Mouse (Mus musculus) midbrain, postnatal 0 days (tissue): ENCODE data around the gene Atp5f1. TPM values are rescaled to one million over a fixed set of nuclear protein-coding genes. Genes with fewer than 3 reads are reported as not detected.
"Not testable (repeated sequence)": the region's sequence is repeated elsewhere in the genome, so short reads cannot be mapped to it uniquely, and the experiment has no call there.

Experiments used
- ATAC-seq: fragments of 200-750 bp; cut with Nextera tagmentation; 2 replicates; pipeline ENCODE4 v1.8.0; 2017; ENCODE audit warnings: moderate number of reproducible peaks, mild to moderate bottlenecking, moderate TSS enrichment, moderate library complexity; ENCODE audit not compliant: low FRiP score
- DNase-seq: peaks from one replicate; pipeline ENCODE4 v3.0.0-alpha.2; 2015; ENCODE audit warnings: low spot score
- H3K27ac ChIP-seq: fragments of 300-500 bp; sonication (generic); 2 replicates; pipeline ENCODE4 v1.5.1; 2014; ENCODE audit warnings: low read depth, mild to moderate bottlenecking, low read length, mixed read lengths
- H3K27me3 ChIP-seq: fragments of 300-500 bp; sonication (generic); 2 replicates; pipeline ENCODE4 v1.6.1; 2014; ENCODE audit warnings: low read length, control low read depth, mixed read lengths; ENCODE audit not compliant: insufficient read depth
- H3K36me3 ChIP-seq: fragments of 300-500 bp; sonication (generic); 2 replicates; pipeline ENCODE4 v1.6.1; 2014; ENCODE audit warnings: low read length, control low read depth, mixed read lengths; ENCODE audit not compliant: insufficient read depth
- H3K4me1 ChIP-seq: fragments of 300-500 bp; sonication (generic); 2 replicates; pipeline ENCODE4 v1.6.1; 2014; ENCODE audit warnings: mild to moderate bottlenecking, control low read depth, antibody characterized with exemption, low read length, mixed read lengths; ENCODE audit not compliant: insufficient read depth
- H3K4me2 ChIP-seq: fragments of 300-500 bp; sonication (generic); 2 replicates; pipeline ENCODE4 v1.6.1; 2014; ENCODE audit warnings: low read depth, mild to moderate bottlenecking, low read length, mixed read lengths; ENCODE audit not compliant: poor library complexity, severe bottlenecking
- H3K4me3 ChIP-seq: fragments of 300-500 bp; sonication (generic); 2 replicates; pipeline ENCODE4 v1.5.1; 2014; ENCODE audit warnings: low read depth, mild to moderate bottlenecking, low read length, moderate library complexity
- H3K9ac ChIP-seq: fragments of 300-500 bp; sonication (generic); replicated peaks from 2 replicates; pipeline ENCODE4 v1.6.1; 2014; ENCODE audit warnings: mild to moderate bottlenecking, low read length, moderate library complexity, mixed read lengths; ENCODE audit not compliant: poor library complexity, severe bottlenecking
- H3K9me3 ChIP-seq: fragments of 300-500 bp; sonication (generic); 2 replicates; pipeline ENCODE4 v1.6.1; 2016; ENCODE audit warnings: low read length, control low read depth
- CTCF ChIP-seq: IDR thresholded peaks from 2 replicates; pipeline ENCODE4 v1.5.1; 2016; ENCODE audit warnings: antibody characterized with exemption, mild to moderate bottlenecking
- WGBS: fragments of 180-500 bp; shearing (Covaris S2); extraction: QIAGEN DNeasy Blood & Tissue Kit; methylation state at CpG from one replicate; pipeline ENCODE4 v1.1.7; 2014; 5-methylcytosine and 5-hydroxymethylcytosine counted together
- polyA plus RNA-seq: library from polyadenylated mRNA; unstranded; fragments of >200 nt; fragmentation: Nextera tagmentation; extraction: Ambion mirVana; gene quantifications from 2 replicates; pipeline ENCODE4 v1.2.1, GENCODE M21; 2015
- total RNA-seq: library from RNA; depleted of rRNA; stranded (reverse); fragments of >200 nt; gene quantifications from 2 replicates; pipeline ENCODE4 v1.2.3, GENCODE M21; 2014

The Atp5f1 gene
- total and polyA plus RNA-seq, 2 experiments from 2014 or later = 239 to 539 TPM

- Histone ChIP-seq H3K36me3 (no peaks in the 10 kb centered on the region), H3K4me2 (no peak overlapping the region), H3K27me3 (no peaks in the 10 kb centered on the region), H3K9me3 (no peaks in the 10 kb centered on the region), H3K4me1 (no peaks in the 10 kb centered on the region), H3K27ac (no peak overlapping the region), H3K4me3 (no peak overlapping the region), H3K9ac (no peak overlapping the region)
- TF ChIP-seq CTCF = no peak
- ATAC-seq (no peak), DNase-seq (no peak)
- WGBS = 58% methylated on average over 10 of the region's 10 CpGs
Observed at GRCm38 (mm10) chr3:105917656-105918354, 42.1 kb downstream of the Atp5f1 start.

GRCm38 (mm10) chr3:105916455-105916854, 43.4 kb downstream of the Atp5f1 start:
- H3K4me1 ChIP-seq, DNase-seq, H3K36me3 ChIP-seq, H3K9me3 ChIP-seq, H3K9ac ChIP-seq, H3K4me3 ChIP-seq, H3K4me2 ChIP-seq, H3K27me3 ChIP-seq, H3K27ac ChIP-seq, ATAC-seq: not testable (repeated sequence)

DNA sequence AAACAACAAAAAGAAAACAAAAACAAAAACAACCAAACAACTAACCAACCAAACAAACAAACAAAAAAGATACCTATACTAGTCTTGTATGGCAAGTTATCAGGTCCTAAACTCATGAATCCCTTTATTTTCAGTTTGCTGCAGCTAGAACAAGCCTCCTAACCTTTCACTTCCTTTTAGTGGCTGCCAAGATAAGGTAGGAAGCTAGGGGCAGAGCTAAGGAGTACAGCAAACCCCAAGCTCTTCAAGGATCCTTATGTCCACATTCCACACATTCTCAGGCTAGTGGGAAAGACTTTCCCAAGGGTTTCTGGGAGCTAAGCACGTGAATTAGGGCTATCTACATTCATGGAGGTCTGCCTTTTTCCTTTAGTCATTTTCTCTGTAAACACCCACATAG, 44.6 kb downstream of the Atp5f1 start:
- Histone ChIP-seq H3K4me2 (no peak overlapping the region), H3K36me3 (no peaks in the 10 kb centered on the region), H3K4me3 (no peak overlapping the region), H3K27ac (no peak overlapping the region), H3K4me1 (no peaks in the 10 kb centered on the region), H3K9ac (no peak overlapping the region), H3K9me3 (no peaks in the 10 kb centered on the region), H3K27me3 (no peaks in the 10 kb centered on the region)
- no peak for DNase-seq
- TF ChIP-seq CTCF = no peak
- ATAC-seq = no peak
- WGBS = 41% methylated on average over 1 of the region's 1 CpGs

GRCm38 (mm10) chr3:105913839-105914681, 45.8 kb downstream of the Atp5f1 start:
- no peak for ATAC-seq
- no peak for DNase-seq
- H3K36me3 ChIP-seq = no peaks in the 10 kb centered on the region
- H3K9ac ChIP-seq = no peak overlapping the region
- H3K9me3 ChIP-seq = no peaks in the 10 kb centered on the region
- no peak overlapping the region for H3K27ac ChIP-seq
- no peaks in the 10 kb centered on the region for H3K4me1 ChIP-seq
- 82% methylated on average over 10 of the region's 10 CpGs for WGBS
- TF ChIP-seq CTCF = no peak
- H3K4me2 ChIP-seq = no peak overlapping the region
- no peak overlapping the region for H3K4me3 ChIP-seq
- H3K27me3 ChIP-seq = no peaks in the 10 kb centered on the region

GRCm38 (mm10) chr3:105912097-105912880, 47.6 kb downstream of the Atp5f1 start:
- Histone ChIP-seq H3K4me1 (no peaks in the 10 kb centered on the region), H3K4me3 (no peak overlapping the region), H3K9ac (no peak overlapping the region), H3K4me2 (no peak overlapping the region), H3K27ac (no peak overlapping the region), H3K27me3 (no peaks in the 10 kb centered on the region), H3K9me3 (no peaks in the 10 kb centered on the region), H3K36me3 (no peaks in the 10 kb centered on the region)
- DNase-seq (no peak), ATAC-seq (no peak)
- no peak for TF ChIP-seq CTCF
- WGBS = 88% methylated on average over 9 of the region's 9 CpGs
